Mouse (Mus musculus) hindbrain, embryonic 14.5 days (tissue): ENCODE measurements around the gene Bbs9. TPM values are rescaled to one million over a fixed set of nuclear protein-coding genes. Genes with fewer than 3 reads are reported as not detected.

Experiments used
- ATAC-seq: fragments of 200-750 bp; cut with Nextera tagmentation; 2 replicates; pipeline ENCODE4 v1.8.0; 2017; ENCODE audit warnings: moderate number of reproducible peaks, mild to moderate bottlenecking, moderate TSS enrichment, moderate library complexity; ENCODE audit not compliant: low FRiP score
- DNase-seq: peaks from one replicate; pipeline ENCODE4 v3.0.0-alpha.2; 2015; ENCODE audit warnings: low spot score
- H3K27ac ChIP-seq: fragments of 300-500 bp; sonication (generic); 2 replicates; pipeline ENCODE4 v1.5.1; 2014; ENCODE audit warnings: mild to moderate bottlenecking, moderate library complexity
- H3K27me3 ChIP-seq: fragments of 300-500 bp; sonication (generic); 2 replicates; pipeline ENCODE4 v1.6.1; 2014; ENCODE audit warnings: mild to moderate bottlenecking, low read length, mixed read lengths; ENCODE audit not compliant: control insufficient read depth, insufficient read depth
- H3K36me3 ChIP-seq: fragments of 300-500 bp; sonication (generic); replicated peaks from 2 replicates; pipeline ENCODE4 v1.6.1; 2014; ENCODE audit not compliant: control insufficient read depth, insufficient read depth
- H3K4me1 ChIP-seq: fragments of 300-500 bp; sonication (generic); replicated peaks from 2 replicates; pipeline ENCODE4 v1.6.1; 2014; ENCODE audit warnings: antibody characterized with exemption, low read length, mixed read lengths; ENCODE audit not compliant: control insufficient read depth, insufficient read depth
- H3K4me2 ChIP-seq: fragments of 300-500 bp; sonication (generic); replicated peaks from 2 replicates; pipeline ENCODE4 v1.6.1; 2014; ENCODE audit warnings: mild to moderate bottlenecking, moderate library complexity
- H3K4me3 ChIP-seq: fragments of 300-500 bp; sonication (generic); replicated peaks from 2 replicates; pipeline ENCODE4 v1.5.1; 2014; ENCODE audit warnings: mild to moderate bottlenecking, low read length
- H3K9ac ChIP-seq: fragments of 300-500 bp; sonication (generic); 2 replicates; pipeline ENCODE4 v1.6.1; 2014
- H3K9me3 ChIP-seq: fragments of 300-500 bp; sonication (generic); 2 replicates; pipeline ENCODE4 v1.6.1; 2016; ENCODE audit warnings: low read length; ENCODE audit not compliant: control insufficient read depth
- WGBS: fragments of 180-500 bp; shearing (Covaris S2); extraction: QIAGEN DNeasy Blood & Tissue Kit; methylation state at CpG from one replicate; pipeline ENCODE4 v1.1.7; 2014; 5-methylcytosine and 5-hydroxymethylcytosine counted together
- polyA plus RNA-seq: library from polyadenylated mRNA; unstranded; fragments of >200 nt; fragmentation: Nextera tagmentation; extraction: Ambion mirVana; gene quantifications from 2 replicates; pipeline ENCODE4 v1.2.1, GENCODE M21; 2014

Gene Bbs9
- polyA plus RNA-seq, 1 experiment from 2014 or later: 20.0 TPM

- Histone ChIP-seq H3K4me1 (no peaks in the 10 kb centered on the region), H3K27me3 (no peaks in the 10 kb centered on the region), H3K27ac (no peak overlapping the region), H3K36me3 (no peaks in the 10 kb centered on the region), H3K4me2 (no peak overlapping the region), H3K9ac (no peak overlapping the region), H3K9me3 (no peaks in the 10 kb centered on the region), H3K4me3 (no peak overlapping the region)
- no peak for DNase-seq
- no peak for ATAC-seq
- WGBS: 86% methylated on average over 7 of the region's 7 CpGs
Observed at GRCm38 (mm10) chr9:22793698-22794097, 318.2 kb downstream of the Bbs9 start.

GRCm38 (mm10) chr9:22800675-22801074 is 325.2 kb downstream of the Bbs9 start:
- DNase-seq (no peak), ATAC-seq (no peak)
- Histone ChIP-seq H3K9me3 (no peaks in the 10 kb centered on the region), H3K4me3 (no peak overlapping the region), H3K36me3 (no peaks in the 10 kb centered on the region), H3K27me3 (no peaks in the 10 kb centered on the region), H3K9ac (no peak overlapping the region), H3K4me2 (no peak overlapping the region), H3K27ac (no peak overlapping the region), H3K4me1 (no peaks in the 10 kb centered on the region)
- 62% methylated on average over 7 of the region's 7 CpGs for WGBS

- H3K36me3 ChIP-seq: no peaks in the 10 kb centered on the region
- no peak for ATAC-seq
- no peak overlapping the region for H3K9ac ChIP-seq
- DNase-seq: no peak
- H3K4me1 ChIP-seq: no peaks in the 10 kb centered on the region
- H3K4me2 ChIP-seq: no peak overlapping the region
- 91% methylated on average over 1 of the region's 1 CpGs for whole genome bisulfite sequencing
- H3K27me3 ChIP-seq: no peaks in the 10 kb centered on the region
- H3K9me3 ChIP-seq: no peaks in the 10 kb centered on the region
- H3K27ac ChIP-seq: no peak overlapping the region
- no peak overlapping the region for H3K4me3 ChIP-seq
Observed at GRCm38 (mm10) chr9:22805981-22806380, 330.5 kb downstream of the Bbs9 start.

- H3K4me3 ChIP-seq: no peak overlapping the region
- 72% methylated on average over 5 of the region's 5 CpGs for WGBS
- no peaks in the 10 kb centered on the region for H3K36me3 ChIP-seq
- no peak for ATAC-seq
- H3K9ac ChIP-seq: no peak overlapping the region
- DNase-seq: no peak
- no peak overlapping the region for H3K27ac ChIP-seq
- H3K4me1 ChIP-seq: no peaks in the 10 kb centered on the region
- H3K27me3 ChIP-seq: no peaks in the 10 kb centered on the region
- no peak overlapping the region for H3K4me2 ChIP-seq
- no peaks in the 10 kb centered on the region for H3K9me3 ChIP-seq
Observed at GRCm38 (mm10) chr9:22806494-22806893, 331.0 kb downstream of the Bbs9 start.

GRCm38 (mm10) chr9:22807693-22808092 is 332.2 kb downstream of the Bbs9 start:
- ATAC-seq (no peak), DNase-seq (no peak)
- 88% methylated on average over 5 of the region's 5 CpGs for WGBS
- Histone ChIP-seq H3K27me3 (no peaks in the 10 kb centered on the region), H3K4me1 (no peaks in the 10 kb centered on the region), H3K4me2 (no peak overlapping the region), H3K27ac (no peak overlapping the region), H3K4me3 (no peak overlapping the region), H3K9ac (no peak overlapping the region), H3K36me3 (no peaks in the 10 kb centered on the region), H3K9me3 (no peaks in the 10 kb centered on the region)

- no peak overlapping the region for H3K9ac ChIP-seq
- ATAC-seq: no peak
- H3K36me3 ChIP-seq: no peaks in the 10 kb centered on the region
- no peak for DNase-seq
- H3K4me3 ChIP-seq: no peak overlapping the region
- H3K4me1 ChIP-seq: no peaks in the 10 kb centered on the region
- no peaks in the 10 kb centered on the region for H3K27me3 ChIP-seq
- WGBS: 89% methylated on average over 4 of the region's 4 CpGs
- no peak overlapping the region for H3K27ac ChIP-seq
- no peaks in the 10 kb centered on the region for H3K9me3 ChIP-seq
- H3K4me2 ChIP-seq: no peak overlapping the region
Observed at GRCm38 (mm10) chr9:22809621-22810126, 334.2 kb downstream of the Bbs9 start.

GRCm38 (mm10) chr9:22810454-22810853 is 334.9 kb downstream of the Bbs9 start:
- Histone ChIP-seq H3K9me3 (no peaks in the 10 kb centered on the region), H3K4me2 (no peak overlapping the region), H3K4me1 (no peaks in the 10 kb centered on the region), H3K36me3 (no peaks in the 10 kb centered on the region), H3K27me3 (no peaks in the 10 kb centered on the region), H3K4me3 (no peak overlapping the region), H3K27ac (no peak overlapping the region), H3K9ac (no peak overlapping the region)
- no peak for ATAC-seq
- 94% methylated on average over 8 of the region's 8 CpGs for WGBS
- no peak for DNase-seq

GRCm38 (mm10) chr9:22811931-22812330 is 336.4 kb downstream of the Bbs9 start:
- Histone ChIP-seq H3K27me3 (no peaks in the 10 kb centered on the region), H3K9ac (no peak overlapping the region), H3K36me3 (no peaks in the 10 kb centered on the region), H3K9me3 (no peaks in the 10 kb centered on the region), H3K4me3 (no peak overlapping the region), H3K27ac (no peak overlapping the region), H3K4me1 (no peaks in the 10 kb centered on the region), H3K4me2 (no peak overlapping the region)
- WGBS: 88% methylated on average over 2 of the region's 2 CpGs
- DNase-seq (no peak), ATAC-seq (no peak)

- no peak overlapping the region for H3K27ac ChIP-seq
- no peaks in the 10 kb centered on the region for H3K36me3 ChIP-seq
- no peaks in the 10 kb centered on the region for H3K9me3 ChIP-seq
- WGBS: 69% methylated on average over 9 of the region's 9 CpGs
- H3K4me3 ChIP-seq: no peak overlapping the region
- ATAC-seq: peak; percentile 17; the same call in 1 of the 2 replicates
- no peak overlapping the region for H3K9ac ChIP-seq
- H3K27me3 ChIP-seq: no peaks in the 10 kb centered on the region
- DNase-seq: no peak
- no peak overlapping the region for H3K4me2 ChIP-seq
- H3K4me1 ChIP-seq: no peaks in the 10 kb centered on the region
Observed at GRCm38 (mm10) chr9:22814407-22815092, 339.0 kb downstream of the Bbs9 start.

GRCm38 (mm10) chr9:22815093-22815458 is 339.6 kb downstream of the Bbs9 start:
- Histone ChIP-seq H3K27ac (no peak overlapping the region), H3K4me3 (no peak overlapping the region)

More at GRCm38 (mm10) chr9:22815093-22815458, 339.6 kb downstream of the Bbs9 start:
- ATAC-seq: peak; percentile 40; the same call in 1 of the 2 replicates
- Histone ChIP-seq H3K27me3 (no peaks in the 10 kb centered on the region), H3K4me2 (no peak overlapping the region), H3K4me1 (no peaks in the 10 kb centered on the region), H3K9me3 (no peaks in the 10 kb centered on the region), H3K36me3 (no peaks in the 10 kb centered on the region), H3K9ac (no peak overlapping the region)
- DNase-seq: no peak
- WGBS: 56% methylated on average over 7 of the region's 7 CpGs
